Mouse (Mus musculus) layer of hippocampus, postnatal 10 days (tissue): ENCODE data around the gene Doc2a. TPM values are rescaled to one million over a fixed set of nuclear protein-coding genes. Genes with fewer than 3 reads are reported as not detected.
"Not testable (repeated sequence)": the region's sequence is repeated elsewhere in the genome, so short reads cannot be mapped to it uniquely, and the experiment has no call there.

Source experiments
- DNase-seq, 2 experiments: peaks; one replicate each; pipeline ENCODE4 v3.0.0; 2021; ENCODE audit warnings: low spot score in 2 of 2
- total RNA-seq, 2 experiments: library from RNA; stranded (reverse); gene quantifications; 2 replicates each; pipeline ENCODE4 v1.2.3; 2021

The Doc2a gene
- total RNA-seq, 2 experiments from 2014 or later: 54.0 to 54.1 TPM

- DNase-seq: no peak
These were observed 20.8 kb downstream of the Doc2a start for GRCm38 (mm10) chr7:126868003-126868402.

- no peak for DNase-seq
These were observed 22.7 kb downstream of the Doc2a start for GRCm38 (mm10) chr7:126869780-126870519.

- DNase-seq: no peak
These were observed 23.3 kb downstream of the Doc2a start for GRCm38 (mm10) chr7:126870520-126870891.

- DNase-seq: no peak
These were observed 30.0 kb downstream of the Doc2a start for GRCm38 (mm10) chr7:126877239-126877638.

- DNase-seq: no peak
These were observed 33.8 kb downstream of the Doc2a start for GRCm38 (mm10) chr7:126881040-126881439.

GRCm38 (mm10) chr7:126883731-126884181, 36.5 kb downstream of the Doc2a start:
- peak in 1 of 2 experiments; percentile 42 for DNase-seq

- peak; percentile 97 to 99 for DNase-seq
These were observed 37.3 kb downstream of the Doc2a start, which contains the start of gene Taok2 for GRCm38 (mm10) chr7:126884286-126885164. TSS of gene Taok2 (minus strand) at chr7:126884703.

- DNase-seq: no peak
These were observed 40.1 kb downstream of the Doc2a start for GRCm38 (mm10) chr7:126887281-126887680.

- DNase-seq: no peak
These were observed 41.6 kb downstream of the Doc2a start for GRCm38 (mm10) chr7:126888852-126889251.

- no peak for DNase-seq
These were observed 49.7 kb downstream of the Doc2a start for GRCm38 (mm10) chr7:126896912-126897311.

GRCm38 (mm10) chr7:126897390-126898101, 50.3 kb downstream of the Doc2a start:
- DNase-seq: peak in 1 of 2 experiments; percentile 28

GRCm38 (mm10) chr7:126898102-126898990, 51.1 kb downstream of the Doc2a start:
- DNase-seq: peak; percentile 98 to 99

- not testable (repeated sequence) for DNase-seq
These were observed 52.6 kb downstream of the Doc2a start for GRCm38 (mm10) chr7:126899781-126900180.

Other genes starting within 250 kb of the Doc2a start
- gene Nupr1, start 216.6 kb upstream of the Doc2a start, total RNA-seq: 1 to 10 TPM; 2.9 to 5.5 TPM
- 10 to 100 TPM; 27.1 to 36.3 TPM for gene Sgf29, start 198.1 kb upstream of the Doc2a start, total RNA-seq
- gene Sult1a1, start 171.0 kb upstream of the Doc2a start, total RNA-seq: 1 to 10 TPM; 3.8 to 5.3 TPM
- gene Bola2, start 152.0 kb upstream of the Doc2a start, total RNA-seq: 100 to 1,000 TPM; 114 to 137 TPM
- 10 to 100 TPM; 20.1 to 21.5 TPM for gene Slx1b, start 151.6 kb upstream of the Doc2a start, total RNA-seq
- 100 to 1,000 TPM; 145 to 151 TPM for gene Coro1a, start 139.6 kb upstream of the Doc2a start, total RNA-seq
- 100 to 1,000 TPM; 146 to 150 TPM for gene Mapk3, start 87.8 kb upstream of the Doc2a start, total RNA-seq
- 1 to 10 TPM; 2.7 to 3.0 TPM for gene Gdpd3, start 81.1 kb upstream of the Doc2a start, total RNA-seq
- 100 to 1,000 TPM; 150 to 152 TPM for gene Ypel3, start 70.5 kb upstream of the Doc2a start, total RNA-seq
- gene Tbx6, start 65.9 kb upstream of the Doc2a start, total RNA-seq: under 1 TPM; 0.62 to 0.69 TPM
- 10 to 100 TPM; 56.2 to 64.6 TPM for gene Ppp4c, start 54.9 kb upstream of the Doc2a start, total RNA-seq
- 100 to 1,000 TPM; 133 to 147 TPM for gene Fam57b, start 49.7 kb upstream of the Doc2a start, total RNA-seq
- gene 4930451I11Rik, start 15.8 kb upstream of the Doc2a start, total RNA-seq: not detected
- 10 to 100 TPM; 38.8 to 40.9 TPM for gene Hirip3, start 14.6 kb downstream of the Doc2a start, total RNA-seq
- gene Ino80e, start 15.0 kb downstream of the Doc2a start, total RNA-seq: 10 to 100 TPM; 56.1 to 58.8 TPM
- gene Taok2, start 37.3 kb downstream of the Doc2a start, total RNA-seq: 100 to 1,000 TPM; 147 to 167 TPM
- 10 to 100 TPM; 23.6 to 28.3 TPM for gene Tmem219, start 75.5 kb downstream of the Doc2a start, total RNA-seq
- gene Kctd13, start 81.5 kb downstream of the Doc2a start, total RNA-seq: 100 to 1,000 TPM; 151 to 152 TPM
- 10 to 100 TPM; 35.6 to 46.1 TPM for gene Asphd1, start 102.2 kb downstream of the Doc2a start, total RNA-seq
- gene Sez6l2, start 103.1 kb downstream of the Doc2a start, total RNA-seq: 100 to 1,000 TPM; 273 to 305 TPM
- gene Cdipt, start 128.5 kb downstream of the Doc2a start, total RNA-seq: 100 to 1,000 TPM; 129 to 149 TPM
- under 1 TPM in 1 of 2 experiments, not detected in 1; 0.31 TPM for gene Cdiptos, start 128.7 kb downstream of the Doc2a start, total RNA-seq
- gene Mvp, start 167.2 kb downstream of the Doc2a start, total RNA-seq: 1 to 10 TPM; 5.6 to 6.2 TPM
- under 1 TPM in 1 of 2 experiments, not detected in 1; 0.62 TPM for gene Pagr1b, start 169.1 kb downstream of the Doc2a start, total RNA-seq
- gene Pagr1a, start 169.9 kb downstream of the Doc2a start, total RNA-seq: 10 to 100 TPM; 24.9 to 34.2 TPM
- gene Gm42742, start 173.7 kb downstream of the Doc2a start, total RNA-seq: 10 to 100 TPM; 33.4 to 34.8 TPM
- 100 to 1,000 TPM; 146 to 184 TPM for gene Prrt2, start 173.8 kb downstream of the Doc2a start, total RNA-seq
- 100 to 1,000 TPM; 283 to 292 TPM for gene Maz, start 179.6 kb downstream of the Doc2a start, total RNA-seq
- gene Kif22, start 195.1 kb downstream of the Doc2a start, total RNA-seq: 10 to 100 TPM; 12.6 to 16.5 TPM
- not detected for gene Zg16, start 239.9 kb downstream of the Doc2a start, total RNA-seq
- 1 to 10 TPM; 1.3 to 1.4 TPM for gene AI467606, start 243.9 kb downstream of the Doc2a start, total RNA-seq